Mouse (Mus musculus) kidney, adult 2 months (tissue): ENCODE data around the gene Ppfia4. TPM values are rescaled to one million over a fixed set of nuclear protein-coding genes. Genes with fewer than 3 reads are reported as not detected.
A peak's percentile ranks its signal among the peaks of the same experiment; 100 is the strongest.

Experiments used
- DNase-seq: peaks from one replicate; pipeline ENCODE4 v3.0.0; 2021
- H3K27ac ChIP-seq: fragments of 200-500 bp; 2 replicates; pipeline ENCODE4 v1.5.1; 2012; ENCODE audit warnings: low read depth, low read length, control low read depth, inconsistent platforms; ENCODE audit not compliant: insufficient read depth
- H3K27me3 ChIP-seq: fragments of 200-500 bp; replicated peaks from 2 replicates; pipeline ENCODE4 v1.6.1; 2012; ENCODE audit warnings: mild to moderate bottlenecking, moderate library complexity, low read length, inconsistent platforms; ENCODE audit not compliant: control insufficient read depth, insufficient read depth
- H3K36me3 ChIP-seq: fragments of 200-500 bp; 2 replicates; pipeline ENCODE4 v1.6.1; 2012; ENCODE audit warnings: mild to moderate bottlenecking, moderate library complexity, low read length, inconsistent platforms; ENCODE audit not compliant: control insufficient read depth, insufficient read depth
- H3K4me1 ChIP-seq: fragments of 200-500 bp; 2 replicates; pipeline ENCODE4 v1.6.1; 2011; ENCODE audit warnings: low read length; ENCODE audit not compliant: control insufficient read depth, insufficient read depth
- H3K4me3 ChIP-seq: fragments of 200-500 bp; 2 replicates; pipeline ENCODE4 v1.5.1; 2011; ENCODE audit warnings: mild to moderate bottlenecking, low read depth, low read length, control low read depth; ENCODE audit not compliant: insufficient read depth
- CTCF ChIP-seq: fragments of 200-500 bp; conservative IDR thresholded peaks from 2 replicates; pipeline ENCODE4 v1.5.1; 2011; ENCODE audit warnings: low read depth, mild to moderate bottlenecking, control low read depth, low read length, moderate library complexity, mixed read lengths; ENCODE audit not compliant: insufficient read depth, insufficient read length
- POLR2A ChIP-seq: fragments of 200-500 bp; IDR thresholded peaks from one replicate; pipeline ENCODE4 v1.6.1; 2011; ENCODE audit warnings: low read depth, low read length, control low read depth
- WGBS: fragments of 180-500 bp; shearing (Covaris S2); methylation state at CpG from one replicate; pipeline ENCODE4 v1.1.7; 2018; 5-methylcytosine and 5-hydroxymethylcytosine counted together
- polyA plus RNA-seq: library from polyadenylated mRNA; depleted of rRNA; stranded (reverse); fragments of >200 nt; gene quantifications from 2 replicates; pipeline ENCODE4 v1.2.3, GENCODE M21; 2012

Gene Ppfia4
- polyA plus RNA-seq, 1 experiment: 4.2 TPM

GRCm38 (mm10) chr1:134331879-134332635, 671 bp downstream of the Ppfia4 start:
- 49% methylated on average over 20 of the region's 20 CpGs for whole genome bisulfite sequencing
- no peaks in the 10 kb centered on the region for H3K4me1 ChIP-seq

GRCm38 (mm10) chr1:134326841-134327346, 5.8 kb downstream of the Ppfia4 start:
- H3K4me1 ChIP-seq: no peaks in the 10 kb centered on the region
- H3K27ac ChIP-seq: no peak overlapping the region
- DNase-seq: no peak
- H3K27me3 ChIP-seq: no peaks in the 10 kb centered on the region
- no peaks in the 10 kb centered on the region for H3K36me3 ChIP-seq
- WGBS: 90% methylated on average over 12 of the region's 12 CpGs
- no peak for TF ChIP-seq CTCF
- no peak for TF ChIP-seq POLR2A
- H3K4me3 ChIP-seq: no peak overlapping the region

More at GRCm38 (mm10) chr1:134331879-134332635, 671 bp downstream of the Ppfia4 start:
- DNase-seq: peak; percentile 71
- Histone ChIP-seq H3K27me3 (no peaks in the 10 kb centered on the region), H3K4me3 (no peak overlapping the region), H3K27ac (no peak overlapping the region), H3K36me3 (no peaks in the 10 kb centered on the region)
- TF ChIP-seq CTCF (peak; percentile 87), POLR2A (no peak)

GRCm38 (mm10) chr1:134322591-134322990, 10.1 kb downstream of the Ppfia4 start:
- H3K36me3 ChIP-seq: no peaks in the 10 kb centered on the region
- 58% methylated on average over 6 of the region's 6 CpGs for WGBS
- H3K27ac ChIP-seq: no peak overlapping the region
- TF ChIP-seq POLR2A: no peak
- TF ChIP-seq CTCF: peak; percentile 56
- no peak overlapping the region for H3K4me3 ChIP-seq
- DNase-seq: peak; percentile 42
- no peaks in the 10 kb centered on the region for H3K4me1 ChIP-seq
- no peaks in the 10 kb centered on the region for H3K27me3 ChIP-seq

GRCm38 (mm10) chr1:134320691-134321301, 11.9 kb downstream of the Ppfia4 start:
- no peak for DNase-seq
- no peak overlapping the region for H3K27ac ChIP-seq
- H3K4me3 ChIP-seq: no peak overlapping the region
- no peaks in the 10 kb centered on the region for H3K36me3 ChIP-seq
- TF ChIP-seq POLR2A: no peak
- no peak for TF ChIP-seq CTCF
- WGBS: 56% methylated on average over 14 of the region's 14 CpGs
- H3K4me1 ChIP-seq: no peaks in the 10 kb centered on the region
- no peaks in the 10 kb centered on the region for H3K27me3 ChIP-seq

- WGBS: 75% methylated on average over 5 of the region's 5 CpGs
- TF ChIP-seq POLR2A: no peak
- no peak for TF ChIP-seq CTCF
- Histone ChIP-seq H3K27ac (no peak overlapping the region), H3K4me1 (no peaks in the 10 kb centered on the region), H3K4me3 (no peak overlapping the region), H3K36me3 (no peaks in the 10 kb centered on the region), H3K27me3 (no peaks in the 10 kb centered on the region)
- DNase-seq: no peak
These were observed 14.5 kb downstream of the Ppfia4 start for GRCm38 (mm10) chr1:134318261-134318660.

GRCm38 (mm10) chr1:134316361-134316760, 16.4 kb downstream of the Ppfia4 start:
- Histone ChIP-seq H3K27me3 (no peaks in the 10 kb centered on the region), H3K4me3 (no peak overlapping the region), H3K27ac (no peak overlapping the region), H3K36me3 (no peaks in the 10 kb centered on the region), H3K4me1 (no peaks in the 10 kb centered on the region)
- WGBS: 88% methylated on average over 9 of the region's 9 CpGs
- TF ChIP-seq CTCF (no peak), POLR2A (no peak)
- DNase-seq: no peak

GRCm38 (mm10) chr1:134315181-134315580, 17.5 kb downstream of the Ppfia4 start:
- TF ChIP-seq CTCF (no peak), POLR2A (no peak)
- Histone ChIP-seq H3K36me3 (no peaks in the 10 kb centered on the region), H3K4me1 (no peaks in the 10 kb centered on the region), H3K4me3 (no peak overlapping the region), H3K27me3 (no peaks in the 10 kb centered on the region), H3K27ac (no peak overlapping the region)
- no peak for DNase-seq
- 88% methylated on average over 5 of the region's 5 CpGs for WGBS

- TF ChIP-seq CTCF: no peak
- no peak for TF ChIP-seq POLR2A
- no peaks in the 10 kb centered on the region for H3K27me3 ChIP-seq
- H3K4me1 ChIP-seq: no peaks in the 10 kb centered on the region
- no peak for DNase-seq
- H3K4me3 ChIP-seq: no peak overlapping the region
- no peak overlapping the region for H3K27ac ChIP-seq
- no peaks in the 10 kb centered on the region for H3K36me3 ChIP-seq
- WGBS: 86% methylated on average over 7 of the region's 7 CpGs
These were observed 21.0 kb downstream of the Ppfia4 start for GRCm38 (mm10) chr1:134311760-134312159.
